Mouse (Mus musculus) embryonic facial prominence, embryonic 15.5 days (tissue): ENCODE measurements around the gene Gpr68. TPM values are rescaled to one million over a fixed set of nuclear protein-coding genes. Genes with fewer than 3 reads are reported as not detected.

Source experiments
- ATAC-seq: fragments of 200-750 bp; cut with Nextera tagmentation; 2 replicates; pipeline ENCODE4 v1.8.0; 2017; ENCODE audit warnings: low read depth, moderate TSS enrichment; ENCODE audit not compliant: insufficient number of reproducible peaks, low FRiP score, low TSS enrichment
- H3K27ac ChIP-seq: fragments of 300-500 bp; sonication (generic); replicated peaks from 2 replicates; pipeline ENCODE4 v1.5.1; 2015; ENCODE audit warnings: mild to moderate bottlenecking, inconsistent platforms
- H3K27me3 ChIP-seq: fragments of 300-500 bp; sonication (generic); 2 replicates; pipeline ENCODE4 v1.6.1; 2015; ENCODE audit warnings: inconsistent platforms
- H3K36me3 ChIP-seq: fragments of 300-500 bp; sonication (generic); 2 replicates; pipeline ENCODE4 v1.6.1; 2015; ENCODE audit warnings: mild to moderate bottlenecking, inconsistent platforms
- H3K4me1 ChIP-seq: fragments of 300-500 bp; sonication (generic); 2 replicates; pipeline ENCODE4 v1.6.1; 2015; ENCODE audit warnings: inconsistent platforms
- H3K4me2 ChIP-seq: fragments of 300-500 bp; sonication (generic); replicated peaks from 2 replicates; pipeline ENCODE4 v1.6.1; 2015; ENCODE audit warnings: mild to moderate bottlenecking, inconsistent platforms
- H3K4me3 ChIP-seq: fragments of 300-500 bp; sonication (generic); replicated peaks from 2 replicates; pipeline ENCODE4 v1.5.1; 2015; ENCODE audit warnings: mild to moderate bottlenecking, inconsistent platforms
- H3K9ac ChIP-seq: fragments of 300-500 bp; sonication (generic); 2 replicates; pipeline ENCODE4 v1.6.1; 2015; ENCODE audit warnings: inconsistent platforms
- H3K9me3 ChIP-seq: fragments of 300-500 bp; sonication (generic); replicated peaks from 2 replicates; pipeline ENCODE4 v1.6.1; 2016; ENCODE audit warnings: inconsistent platforms
- WGBS: fragments of 180-500 bp; shearing (Covaris S2); methylation state at CpG from one replicate; pipeline ENCODE4 v1.1.7; 2015; 5-methylcytosine and 5-hydroxymethylcytosine counted together
- polyA plus RNA-seq: library from polyadenylated mRNA; unstranded; fragments of >200 nt; fragmentation: Nextera tagmentation; extraction: Ambion mirVana; gene quantifications from 2 replicates; pipeline ENCODE4 v1.2.1, GENCODE M21; 2015

The Gpr68 gene
- polyA plus RNA-seq, 1 experiment from 2014 or later: 0.65 TPM

GRCm38 (mm10) chr12:100943146-100943545, 35.1 kb upstream of the Gpr68 start:
- no peak for ATAC-seq
- H3K27ac ChIP-seq: no peak overlapping the region
- no peaks in the 10 kb centered on the region for H3K27me3 ChIP-seq
- no peak overlapping the region for H3K4me3 ChIP-seq
- WGBS: 65% methylated on average over 4 of the region's 4 CpGs
- H3K9me3 ChIP-seq: no peaks in the 10 kb centered on the region
- no peaks in the 10 kb centered on the region for H3K36me3 ChIP-seq
- no peak overlapping the region for H3K4me2 ChIP-seq
- peaks cover 5% of the 10 kb centered on the region; the same call in 1 of the 2 replicates for H3K4me1 ChIP-seq
- H3K9ac ChIP-seq: no peak overlapping the region

DNA sequence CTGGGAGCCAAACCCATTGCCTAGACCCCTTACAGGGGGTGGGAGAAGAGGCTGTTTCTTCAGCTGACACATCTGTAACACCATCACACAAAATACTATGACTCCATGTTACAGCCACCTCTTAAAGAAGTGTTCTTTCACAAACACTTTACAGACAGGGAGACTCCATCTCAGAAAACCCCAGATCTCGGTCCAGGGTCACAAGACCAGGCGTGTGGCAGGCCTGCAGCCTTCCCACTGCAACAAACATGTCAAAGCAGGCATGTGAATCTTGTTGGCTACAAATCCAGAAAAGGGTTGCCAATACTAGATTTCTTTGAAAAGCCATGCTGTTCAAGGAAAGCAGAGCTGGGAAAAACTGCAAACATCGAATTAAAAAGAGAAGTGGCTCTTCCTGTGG, 33.4 kb upstream of the Gpr68 start:
- peaks cover 17% of the 10 kb centered on the region for H3K4me1 ChIP-seq
- no peak overlapping the region for H3K27ac ChIP-seq
- H3K9ac ChIP-seq: no peak overlapping the region
- no peak overlapping the region for H3K4me3 ChIP-seq
- no peak overlapping the region for H3K4me2 ChIP-seq
- no peaks in the 10 kb centered on the region for H3K27me3 ChIP-seq
- WGBS: 75% methylated on average over 3 of the region's 3 CpGs
- ATAC-seq: no peak
- H3K36me3 ChIP-seq: no peaks in the 10 kb centered on the region
- no peaks in the 10 kb centered on the region for H3K9me3 ChIP-seq

DNA sequence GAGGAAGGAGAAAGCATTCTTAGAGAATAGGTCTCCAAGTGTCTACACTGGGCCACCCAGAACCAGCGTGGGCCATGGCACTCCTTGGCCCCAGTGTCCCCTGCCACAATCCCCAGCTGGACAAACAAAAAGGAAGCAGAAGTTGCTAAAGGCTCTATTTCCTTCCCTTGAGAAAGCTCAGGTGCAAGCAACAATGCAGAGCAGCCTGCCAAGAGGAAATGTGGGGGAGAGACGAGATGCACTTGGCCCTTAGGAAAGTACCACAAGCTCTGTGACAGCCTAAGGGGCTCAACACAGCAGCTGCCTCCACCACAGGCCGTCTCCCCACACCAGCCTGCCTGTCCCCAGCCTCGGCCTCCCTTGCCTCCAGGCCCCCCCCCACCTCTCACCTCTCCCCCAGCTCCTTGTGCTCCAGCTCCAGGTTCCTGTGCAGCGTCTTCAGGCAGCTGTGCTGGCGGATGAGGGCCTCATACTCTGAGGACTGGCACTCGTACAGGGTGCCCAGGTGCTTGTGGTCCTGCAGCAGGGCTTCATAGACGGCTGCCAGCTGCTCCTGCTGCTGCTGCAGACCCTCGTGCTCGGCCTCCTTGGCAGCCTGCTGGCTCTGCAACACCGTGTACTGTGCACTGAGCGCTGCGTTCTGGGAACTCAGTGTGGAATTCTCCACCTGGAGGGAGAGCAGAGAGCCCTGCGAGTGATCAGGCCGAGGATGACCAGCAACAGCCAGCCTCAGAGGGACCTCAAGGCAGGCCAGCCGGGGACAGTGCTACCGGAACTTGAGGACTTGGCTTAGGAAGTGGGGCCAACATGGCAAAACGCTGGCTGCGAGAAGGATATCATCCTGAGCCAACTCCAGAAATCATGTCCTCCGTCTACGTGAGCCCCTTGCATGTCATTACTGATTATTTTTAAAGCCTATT, 29.7 kb upstream of the Gpr68 start:
- H3K27ac ChIP-seq: peak overlapping the region; percentile 24
- H3K4me1 ChIP-seq: peaks cover 17% of the 10 kb centered on the region
- no peak overlapping the region for H3K4me2 ChIP-seq
- peak; percentile 36 for ATAC-seq
- H3K4me3 ChIP-seq: no peak overlapping the region
- H3K36me3 ChIP-seq: no peaks in the 10 kb centered on the region
- WGBS: 56% methylated on average over 21 of the region's 21 CpGs
- no peak overlapping the region for H3K9ac ChIP-seq
- no peaks in the 10 kb centered on the region for H3K9me3 ChIP-seq
- no peaks in the 10 kb centered on the region for H3K27me3 ChIP-seq

- 79% methylated on average over 4 of the region's 4 CpGs for WGBS
- peaks cover 17% of the 10 kb centered on the region for H3K4me1 ChIP-seq
- ATAC-seq: no peak; the same call in 1 of the 2 replicates
- H3K36me3 ChIP-seq: no peaks in the 10 kb centered on the region
- no peak overlapping the region for H3K9ac ChIP-seq
- H3K4me2 ChIP-seq: no peak overlapping the region
- H3K27ac ChIP-seq: no peak overlapping the region
- no peaks in the 10 kb centered on the region for H3K27me3 ChIP-seq
- H3K9me3 ChIP-seq: no peaks in the 10 kb centered on the region
- no peak overlapping the region for H3K4me3 ChIP-seq
Measured at GRCm38 (mm10) chr12:100936737-100937136, 28.7 kb upstream of the Gpr68 start.

- Histone ChIP-seq H3K27me3 (no peaks in the 10 kb centered on the region), H3K9me3 (no peaks in the 10 kb centered on the region), H3K36me3 (no peaks in the 10 kb centered on the region), H3K27ac (no peak overlapping the region), H3K4me1 (peaks cover 17% of the 10 kb centered on the region), H3K9ac (no peak overlapping the region), H3K4me2 (no peak overlapping the region), H3K4me3 (no peak overlapping the region)
- 11% methylated on average over 2 of the region's 2 CpGs for WGBS
- no peak for ATAC-seq
Measured at GRCm38 (mm10) chr12:100936116-100936515, 28.1 kb upstream of the Gpr68 start.

DNA sequence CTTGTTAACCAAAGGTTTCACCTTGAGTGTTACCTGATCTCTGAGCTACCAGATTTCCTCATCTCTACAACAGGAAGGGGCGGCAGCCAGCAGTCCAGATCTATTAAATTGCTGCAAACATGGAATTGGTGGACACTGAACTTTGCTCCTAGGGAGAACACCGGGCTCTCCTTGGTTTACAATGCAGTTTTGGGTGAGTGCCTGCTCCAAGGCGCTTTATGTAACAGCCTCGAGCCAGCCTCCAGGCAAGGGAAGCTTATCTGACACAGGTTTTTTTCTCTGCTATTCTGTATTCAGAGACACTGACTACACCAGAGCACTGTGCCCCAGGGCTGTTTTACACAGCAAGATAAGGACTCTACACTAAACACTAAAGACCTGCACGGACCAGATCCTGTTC, 26.8 kb upstream of the Gpr68 start:
- no peaks in the 10 kb centered on the region for H3K36me3 ChIP-seq
- no peak for ATAC-seq
- H3K9me3 ChIP-seq: no peaks in the 10 kb centered on the region
- H3K4me1 ChIP-seq: peaks cover 12% of the 10 kb centered on the region
- H3K4me3 ChIP-seq: no peak overlapping the region
- 77% methylated on average over 5 of the region's 5 CpGs for WGBS
- no peak overlapping the region for H3K9ac ChIP-seq
- H3K4me2 ChIP-seq: no peak overlapping the region
- no peaks in the 10 kb centered on the region for H3K27me3 ChIP-seq
- H3K27ac ChIP-seq: no peak overlapping the region

- Histone ChIP-seq H3K36me3 (no peaks in the 10 kb centered on the region), H3K9me3 (no peaks in the 10 kb centered on the region), H3K27ac (no peak overlapping the region), H3K4me2 (no peak overlapping the region), H3K4me3 (no peak overlapping the region), H3K27me3 (no peaks in the 10 kb centered on the region), H3K9ac (no peak overlapping the region), H3K4me1 (no peaks in the 10 kb centered on the region)
- no peak for ATAC-seq
- WGBS: 89% methylated on average over 14 of the region's 14 CpGs
Measured at GRCm38 (mm10) chr12:100931653-100932052, 23.7 kb upstream of the Gpr68 start.

- Histone ChIP-seq H3K27me3 (no peaks in the 10 kb centered on the region), H3K36me3 (no peaks in the 10 kb centered on the region), H3K4me3 (no peak overlapping the region), H3K9me3 (no peaks in the 10 kb centered on the region), H3K4me2 (no peak overlapping the region), H3K4me1 (no peaks in the 10 kb centered on the region), H3K9ac (no peak overlapping the region), H3K27ac (no peak overlapping the region)
- WGBS: 83% methylated on average over 9 of the region's 9 CpGs
- ATAC-seq: no peak
Measured at GRCm38 (mm10) chr12:100928286-100928685, 20.3 kb upstream of the Gpr68 start.

DNA sequence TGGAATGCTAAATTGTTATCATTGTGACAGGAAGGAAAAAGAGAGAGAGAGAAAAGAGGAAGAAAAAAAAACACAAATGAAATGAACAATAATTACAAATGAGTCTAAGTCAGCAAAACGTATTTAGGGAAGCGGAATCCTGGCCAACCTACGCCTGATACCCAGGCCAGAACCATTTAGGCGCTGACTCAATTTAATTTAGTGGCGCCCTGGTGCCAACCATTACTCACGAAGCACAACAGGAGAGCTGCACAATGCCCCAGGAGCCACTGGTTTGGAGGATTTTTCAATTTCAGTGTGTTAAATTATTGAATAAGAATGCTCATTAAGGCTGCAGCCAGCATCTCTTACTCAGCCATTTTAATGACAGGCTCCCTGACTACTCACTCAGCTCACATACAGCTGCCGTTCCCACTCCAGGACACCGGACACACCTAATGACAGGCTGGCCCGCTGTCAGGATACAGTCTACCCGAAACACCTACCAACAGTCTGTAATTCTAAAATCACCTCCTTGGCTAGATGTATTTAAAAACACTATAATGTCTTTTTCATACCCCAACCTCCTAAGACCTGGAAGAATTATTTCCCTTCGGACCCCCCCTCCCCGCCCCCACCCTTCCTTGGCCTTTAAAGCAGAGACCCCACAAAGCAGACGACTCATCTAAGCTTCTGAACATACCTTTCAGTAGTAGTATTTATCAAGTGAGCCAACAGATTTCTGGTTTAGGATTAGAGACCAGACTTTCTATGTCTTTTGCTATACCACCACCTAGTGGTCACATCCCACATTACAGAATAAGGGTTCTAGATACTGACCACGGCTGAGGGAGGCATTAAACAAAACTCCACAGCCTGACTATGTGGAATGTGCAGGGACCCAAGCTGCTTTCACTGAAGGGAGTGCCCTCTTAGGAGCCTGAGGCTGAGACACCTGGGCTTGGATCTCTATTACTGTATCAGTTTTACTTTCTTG, 17.9 kb upstream of the Gpr68 start:
- WGBS: 65% methylated on average over 14 of the region's 14 CpGs
- Histone ChIP-seq H3K9me3 (no peaks in the 10 kb centered on the region), H3K27me3 (no peaks in the 10 kb centered on the region), H3K4me3 (no peak overlapping the region), H3K36me3 (no peaks in the 10 kb centered on the region), H3K27ac (no peak overlapping the region), H3K9ac (no peak overlapping the region), H3K4me2 (no peak overlapping the region), H3K4me1 (no peaks in the 10 kb centered on the region)
- no peak for ATAC-seq

DNA sequence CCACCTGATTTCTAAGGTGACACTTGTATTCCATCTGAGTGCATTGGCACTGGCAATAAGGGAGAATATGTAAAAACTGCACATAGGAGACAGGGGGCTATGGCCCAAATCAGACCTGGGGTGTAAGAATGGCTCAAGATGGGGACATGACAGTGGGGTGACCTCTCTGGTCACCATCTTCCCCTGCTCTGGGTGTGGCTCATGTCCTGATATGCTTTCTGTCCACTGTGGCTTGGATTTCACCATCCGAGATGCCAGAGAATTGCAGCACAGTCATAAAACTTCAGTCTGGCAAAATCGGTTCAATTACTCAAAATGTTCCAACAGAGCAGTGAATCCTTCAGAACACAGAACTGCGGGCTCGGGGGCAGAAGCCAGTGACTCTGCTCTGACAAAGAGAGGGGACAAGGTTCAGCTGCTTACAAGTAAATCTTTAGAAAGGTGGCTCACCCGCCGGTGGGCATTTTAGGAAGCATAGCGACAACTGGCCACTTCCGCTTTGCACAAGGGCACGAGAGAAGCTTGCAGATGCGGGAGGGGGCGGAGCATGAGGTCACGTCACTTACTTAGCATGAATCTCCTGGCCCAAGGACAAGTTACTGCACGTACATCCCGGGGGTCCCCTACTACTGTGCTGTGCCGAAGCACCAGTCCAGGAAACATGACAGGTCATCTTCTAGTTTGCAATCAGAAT, 16.8 kb upstream of the Gpr68 start:
- WGBS: 75% methylated on average over 15 of the region's 15 CpGs
- Histone ChIP-seq H3K4me3 (no peak overlapping the region), H3K4me1 (no peaks in the 10 kb centered on the region), H3K36me3 (no peaks in the 10 kb centered on the region), H3K9ac (no peak overlapping the region), H3K9me3 (no peaks in the 10 kb centered on the region), H3K4me2 (no peak overlapping the region), H3K27me3 (no peaks in the 10 kb centered on the region), H3K27ac (no peak overlapping the region)
- no peak for ATAC-seq

- no peak for ATAC-seq
- 77% methylated on average over 12 of the region's 12 CpGs for WGBS
Measured at GRCm38 (mm10) chr12:100910731-100911130, 2.7 kb upstream of the Gpr68 start.

More at GRCm38 (mm10) chr12:100910731-100911130, 2.7 kb upstream of the Gpr68 start:
- Histone ChIP-seq H3K27me3 (peaks cover 27% of the 10 kb centered on the region), H3K4me3 (no peak overlapping the region), H3K27ac (no peak overlapping the region), H3K4me1 (peaks cover 14% of the 10 kb centered on the region), H3K9me3 (no peaks in the 10 kb centered on the region), H3K4me2 (no peak overlapping the region), H3K9ac (no peak overlapping the region), H3K36me3 (no peaks in the 10 kb centered on the region)
